Comparison of ENCODE assay signal across 15 mouse cellular contexts in genomic region chr6:15730666-15731065, GRCm38 (mm10). TPM values are rescaled to one million over a fixed set of nuclear protein-coding genes. Genes with fewer than 3 reads are reported as not detected.
DNase-seq lines count a peak whose midpoint lies in the region; ATAC-seq and TF ChIP-seq lines count a peak whose summit lies in the region.
"Had no signal": no experiment of that assay in that cellular context is flagged by ENCODE, and none has a peak within 500 bp of the region (broad histone marks: within the 10 kb centered on the region; RNA-seq: fewer than 3 reads in every experiment).

No protein-coding gene starts in this region.

- no peak for ATAC-seq in heart, embryonic 14.5 days (ENCODE audit: insufficient number of reproducible peaks, insufficient read depth, low FRiP score, low read depth)
- no peak for ATAC-seq in lung, embryonic 15.5 days (ENCODE audit: borderline replicate concordance, extremely low read depth, low FRiP score, low TSS enrichment)
- ATAC-seq in erythroid progenitor cell, adult 5-6 weeks (replicated peaks; ENCODE audit: low FRiP score, poor library complexity, severe bottlenecking) = no peak
- ATAC-seq: activated CD4-positive, CD25-positive, alpha-beta regulatory T cell, adult 4 months; intestine, embryonic 16.5 days; midbrain, embryonic 16.5 days had no signal

- no peaks in the 10 kb centered on the region for H3K27me3 ChIP-seq in heart, embryonic 14.5 days (ENCODE audit: control insufficient read depth, insufficient read depth, low read length)
- no peaks in the 10 kb centered on the region for H3K27me3 ChIP-seq in lung, embryonic 15.5 days
- H3K27me3 ChIP-seq: embryonic facial prominence, embryonic 13.5 days; hindbrain, embryonic 13.5 days had no signal

- peaks cover 4% of the 10 kb centered on the region; the same call in 1 of the 2 replicates for H3K36me3 ChIP-seq in heart, embryonic 14.5 days (ENCODE audit: control insufficient read depth, insufficient read depth, low read length)
- H3K36me3 ChIP-seq in lung, embryonic 15.5 days = no peaks in the 10 kb centered on the region
- H3K36me3 ChIP-seq: embryonic facial prominence, embryonic 13.5 days; hindbrain, embryonic 13.5 days had no signal

- TF ChIP-seq CTCF in embryonic fibroblast, embryonic 13.5 days (IDR thresholded peaks at IDR 0.05; ENCODE audit: borderline replicate concordance, insufficient read depth, low read length) = no peak

- no peak overlapping the region for H3K4me3 ChIP-seq in heart, embryonic 14.5 days (ENCODE audit: control insufficient read depth in 1 of 2, insufficient read depth in 1 of 2, low read depth in 1 of 2, low read length in 2 of 2)
- no peak overlapping the region for H3K4me3 ChIP-seq in lung, embryonic 15.5 days
- H3K4me3 ChIP-seq in embryonic fibroblast, embryonic 13.5 days (ENCODE audit: insufficient read depth, low read length) = no peak overlapping the region
- H3K4me3 ChIP-seq: embryonic facial prominence, embryonic 13.5 days; hindbrain, embryonic 13.5 days had no signal

- H3K9ac ChIP-seq in heart, embryonic 14.5 days (ENCODE audit: low read length) = no peak overlapping the region
- H3K9ac ChIP-seq in lung, embryonic 15.5 days = no peak overlapping the region
- H3K9ac ChIP-seq: embryonic facial prominence, embryonic 13.5 days; hindbrain, embryonic 13.5 days; liver, embryonic 14.5 days had no signal

- H3K4me1 ChIP-seq in heart, embryonic 14.5 days (ENCODE audit: control insufficient read depth in 2 of 2, insufficient read depth in 2 of 2, low read length in 2 of 2) = peaks cover 7 to 32% of the 10 kb centered on the region in 2 experiments; a peak in 3 of 4 replicates
- H3K4me1 ChIP-seq in lung, embryonic 15.5 days = peaks cover 30% of the 10 kb centered on the region
- peaks cover 26% of the 10 kb centered on the region for H3K4me1 ChIP-seq in embryonic fibroblast, embryonic 13.5 days (ENCODE audit: control insufficient read depth, insufficient read depth, low read length)
- H3K4me1 ChIP-seq: hindbrain, embryonic 13.5 days had no signal

- H3K4me2 ChIP-seq in heart, embryonic 14.5 days (ENCODE audit: low read length) = no peak overlapping the region
- no peak overlapping the region for H3K4me2 ChIP-seq in lung, embryonic 15.5 days
- H3K4me2 ChIP-seq: embryonic facial prominence, embryonic 13.5 days; hindbrain, embryonic 13.5 days had no signal

- DNase-seq in heart, postnatal 4 days = no peak
- DNase-seq in lung, adult 18-20 months = no peak
- DNase-seq in kidney, postnatal 36 days = peak; percentile 39 to 82
- DNase-seq: cerebellum, adult 11 months; thymus, postnatal 14 days had no signal

- peak overlapping the region; percentile 4 to 14; a peak in 1 of 4 replicates for H3K27ac ChIP-seq in heart, embryonic 14.5 days (replicated peaks in 1 of 2; ENCODE audit: control insufficient read depth in 1 of 2, insufficient read depth in 1 of 2, low read depth in 2 of 2, low read length in 2 of 2)
- H3K27ac ChIP-seq in lung, embryonic 15.5 days = peak overlapping the region; percentile 4; the same call in 1 of the 2 replicates
- H3K27ac ChIP-seq in embryonic fibroblast, embryonic 13.5 days (ENCODE audit: insufficient read depth, low read length) = peak overlapping the region; percentile 82
- H3K27ac ChIP-seq: embryonic facial prominence, embryonic 13.5 days; hindbrain, embryonic 13.5 days; liver, embryonic 14.5 days had no signal

- no peaks in the 10 kb centered on the region for H3K9me3 ChIP-seq in heart, embryonic 14.5 days (ENCODE audit: control insufficient read depth, low read length)
- no peaks in the 10 kb centered on the region for H3K9me3 ChIP-seq in lung, embryonic 15.5 days
- H3K9me3 ChIP-seq: embryonic facial prominence, embryonic 13.5 days; hindbrain, embryonic 13.5 days had no signal

- 61% methylated on average over 4 of the region's 4 CpGs for WGBS in heart, embryonic 14.5 days
- WGBS in lung, embryonic 15.5 days = 35% methylated on average over 4 of the region's 4 CpGs

- no peak for TF ChIP-seq POLR2A in embryonic fibroblast, embryonic 13.5 days (IDR thresholded peaks at IDR 0.05; ENCODE audit: low read depth, low read length)

RNA-seq across cellular contexts. Expression of gene Mdfic, which starts 10.2 kb away (rescaled TPM):
- 6.4 and 7.6 TPM in 2 replicates for polyA plus RNA-seq in heart, embryonic 14.5 days (2014; fragmentation: Nextera tagmentation; extraction: Ambion mirVana)
- total RNA-seq in heart, postnatal 4 days (2021) = 10 to 100 TPM; 25.5 to 26.0 TPM
- 7.9 and 9.9 TPM in 2 replicates for polyA plus RNA-seq in lung, embryonic 15.5 days (2015; fragmentation: Nextera tagmentation; extraction: Ambion mirVana)
- 55.3 and 73.6 TPM in 2 replicates for polyA plus RNA-seq in embryonic fibroblast, embryonic 13.5 days (2011; ENCODE audit: insufficient read length, low read depth, missing spikeins)
- total RNA-seq in erythroid progenitor cell, adult 5-6 weeks (2015; ENCODE audit: low replicate concordance) = 2.9 and 6.7 TPM in 2 replicates
- total RNA-seq in erythroid progenitor cell, adult 5-6 weeks (2017; ENCODE audit: low replicate concordance) = 4.5 and 6.0 TPM in 2 replicates

Comparison
In these comparisons a context has a peak if more than half of its experiments do, and no peak if none do; other contexts are left out.
1. H3K27ac ChIP-seq: peak in every context shown above with its lines; median percentile 82 in embryonic fibroblast, embryonic 13.5 days; 9 in heart, embryonic 14.5 days; 4 in lung, embryonic 15.5 days.
2. DNase-seq: peak in kidney, postnatal 36 days (2 of 2); none in heart, postnatal 4 days (single experiment) and lung, adult 18-20 months (0 of 2).